Mouse (Mus musculus): ENCODE measurements around the gene Xkr8.

GRCm38 (mm10) chr4:132713181-132713580 lies 19.2 kb downstream of the Xkr8 start:
- TF ChIP-seq KAT2A (IDR thresholded peaks at IDR 0.05; ENCODE audit: insufficient replicate concordance, low read length), result no peak
- TF ChIP-seq CTCF (conservative IDR thresholded peaks at IDR 0.05 in 1 of 2, IDR thresholded peaks at IDR 0.05 in 1 of 2; ENCODE audit: low read depth in 2 of 2, low read length in 2 of 2), result no peak
- TF ChIP-seq EP300 (IDR thresholded peaks at IDR 0.05; ENCODE audit: low read length), result no peak
- TF ChIP-seq CHD2 (IDR thresholded peaks at IDR 0.05; ENCODE audit: low read length), result no peak
- no peak for TF ChIP-seq USF2 (conservative IDR thresholded peaks at IDR 0.05; ENCODE audit: low read depth, low read length)
- no peak for TF ChIP-seq POLR2AphosphoS2 (IDR thresholded peaks at IDR 0.05; ENCODE audit: low read depth, low read length)
- TF ChIP-seq JUND (conservative IDR thresholded peaks at IDR 0.05; ENCODE audit: low read depth, low read length), result no peak
- no peak for TF ChIP-seq HCFC1 (IDR thresholded peaks at IDR 0.05; ENCODE audit: low read depth, low read length)
- TF ChIP-seq MXI1 (IDR thresholded peaks at IDR 0.05; ENCODE audit: low read depth, low read length), result no peak
- TF ChIP-seq JUN (IDR thresholded peaks at IDR 0.05; ENCODE audit: insufficient read depth, low read depth, low read length), result no peak
